Mouse (Mus musculus) lung, postnatal 0 days (tissue): Measurements from ENCODE around the gene Frmd8. TPM values are rescaled to one million over a fixed set of nuclear protein-coding genes. Genes with fewer than 3 reads are reported as not detected.

Source experiments
- ATAC-seq: fragments of 200-750 bp; cut with Nextera tagmentation; 2 replicates; pipeline ENCODE4 v1.8.0; 2017; ENCODE audit warnings: moderate library complexity
- DNase-seq: peaks from one replicate; pipeline ENCODE4 v3.0.0-alpha.2; 2016; ENCODE audit warnings: low spot score
- H3K27ac ChIP-seq: fragments of 300-500 bp; sonication (generic); 2 replicates; pipeline ENCODE4 v1.5.1; 2014; ENCODE audit warnings: antibody characterized with exemption, mild to moderate bottlenecking, low read length, mixed read lengths
- H3K27me3 ChIP-seq: fragments of 300-500 bp; sonication (generic); replicated peaks from 2 replicates; pipeline ENCODE4 v1.6.1; 2014; ENCODE audit warnings: low read length, mixed read lengths; ENCODE audit not compliant: insufficient read depth
- H3K36me3 ChIP-seq: fragments of 300-500 bp; sonication (generic); 2 replicates; pipeline ENCODE4 v1.6.1; 2014; ENCODE audit warnings: low read length, mixed read lengths; ENCODE audit not compliant: insufficient read depth
- H3K4me1 ChIP-seq: fragments of 300-500 bp; sonication (generic); 2 replicates; pipeline ENCODE4 v1.6.1; 2014; ENCODE audit warnings: antibody characterized with exemption, low read depth, low read length, mixed read lengths; ENCODE audit not compliant: insufficient read depth
- H3K4me2 ChIP-seq: fragments of 300-500 bp; sonication (generic); replicated peaks from 2 replicates; pipeline ENCODE4 v1.6.1; 2014; ENCODE audit warnings: low read depth, mild to moderate bottlenecking, low read length, moderate library complexity, mixed read lengths
- H3K4me3 ChIP-seq: fragments of 300-500 bp; sonication (generic); 2 replicates; pipeline ENCODE4 v1.5.1; 2014; ENCODE audit warnings: low read depth, low read length
- H3K9ac ChIP-seq: fragments of 300-500 bp; sonication (generic); replicated peaks from 2 replicates; pipeline ENCODE4 v1.6.1; 2014; ENCODE audit warnings: low read depth, mild to moderate bottlenecking
- H3K9me3 ChIP-seq: fragments of 300-500 bp; sonication (generic); 2 replicates; pipeline ENCODE4 v1.6.1; 2016; ENCODE audit warnings: low read length, mixed read lengths
- CTCF ChIP-seq: IDR thresholded peaks from 2 replicates; pipeline ENCODE4 v1.5.1; 2016; ENCODE audit warnings: antibody characterized with exemption, mild to moderate bottlenecking
- EP300 ChIP-seq: IDR thresholded peaks from 2 replicates; pipeline ENCODE4 v1.6.1; 2016; ENCODE audit warnings: antibody characterized with exemption, mild to moderate bottlenecking, control low read depth
- WGBS: fragments of 180-500 bp; shearing (Covaris S2); extraction: QIAGEN DNeasy Blood & Tissue Kit; methylation state at CpG from one replicate; pipeline ENCODE4 v1.1.7; 2014; 5-methylcytosine and 5-hydroxymethylcytosine counted together
- polyA plus RNA-seq: library from polyadenylated mRNA; unstranded; fragments of >200 nt; fragmentation: Nextera tagmentation; extraction: Ambion mirVana; gene quantifications from 2 replicates; pipeline ENCODE4 v1.2.1, GENCODE M21; 2015

Frmd8 gene
- polyA plus RNA-seq, 1 experiment from 2014 or later: 35.1 TPM

DNA sequence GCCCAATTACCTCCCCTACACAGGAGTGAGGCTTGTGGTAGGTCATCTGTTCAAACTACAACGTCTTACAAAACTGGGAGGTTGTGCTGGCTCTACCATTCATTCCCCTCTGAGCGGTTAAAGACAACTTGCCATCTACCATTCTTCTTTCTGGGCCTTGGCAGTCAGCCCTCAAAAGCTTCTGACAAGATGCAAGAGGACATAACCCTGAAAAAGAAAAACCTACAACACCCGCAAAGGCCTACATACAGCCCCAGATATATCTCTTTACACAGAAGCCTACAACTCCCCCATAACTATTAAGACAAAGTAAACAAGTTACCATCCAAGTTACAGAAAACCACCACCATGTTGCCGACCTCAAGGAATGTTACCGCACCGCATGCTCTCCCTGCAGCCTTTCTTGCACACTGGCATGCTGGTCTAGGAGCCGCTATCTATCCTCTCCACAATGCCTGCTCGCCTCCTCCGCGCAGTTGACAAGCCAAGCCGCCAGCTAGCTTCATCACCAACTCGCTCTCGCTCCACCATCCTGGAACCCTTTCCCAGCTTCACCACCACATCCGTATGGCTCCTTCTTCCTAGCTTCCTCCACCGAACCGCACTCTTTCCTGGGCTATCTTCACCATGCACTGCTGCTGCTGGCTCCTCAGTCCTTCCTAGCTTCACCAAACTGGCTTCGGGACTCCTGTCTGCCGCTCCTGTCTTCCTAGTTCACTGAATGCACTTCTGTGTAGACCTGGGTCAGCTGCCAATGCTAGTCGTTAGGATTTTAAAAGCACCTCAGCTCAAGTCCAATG lies 74.2 kb downstream of the Frmd8 start:
- TF ChIP-seq CTCF: no peak
- TF ChIP-seq EP300: no peak
- peaks cover 21% of the 10 kb centered on the region; the same call in 1 of the 2 replicates for H3K36me3 ChIP-seq
- no peak for ATAC-seq
- peaks cover 20% of the 10 kb centered on the region for H3K4me1 ChIP-seq
- peak overlapping the region; percentile 99 for H3K27ac ChIP-seq
- H3K27me3 ChIP-seq: no peaks in the 10 kb centered on the region
- H3K4me3 ChIP-seq: peak overlapping the region; percentile 71
- peak; percentile 57 for DNase-seq
- H3K9me3 ChIP-seq: no peaks in the 10 kb centered on the region
- H3K9ac ChIP-seq: peak overlapping the region; percentile 98
- WGBS: under 1% methylated on average over 19 of the region's 19 CpGs
- H3K4me2 ChIP-seq: peak overlapping the region; percentile 85

DNA sequence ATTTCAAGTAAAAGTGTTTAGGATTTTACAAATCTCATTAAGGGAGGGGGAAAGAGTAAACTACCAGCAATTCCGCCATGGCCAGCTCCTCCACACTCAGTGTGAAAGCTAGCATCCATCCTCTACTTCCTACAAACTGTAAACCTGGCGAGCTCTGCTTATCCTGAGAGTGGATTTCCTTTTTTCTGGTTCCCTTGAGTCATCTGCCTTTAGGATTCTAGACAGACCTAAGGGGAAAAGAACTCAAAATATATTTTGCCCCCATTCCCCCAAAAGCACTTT lies 74.8 kb downstream of the Frmd8 start:
- H3K9ac ChIP-seq: peak overlapping the region; percentile 98
- no peak for TF ChIP-seq EP300
- no peak for TF ChIP-seq CTCF
- no peaks in the 10 kb centered on the region for H3K9me3 ChIP-seq
- ATAC-seq (no peak), DNase-seq (no peak)
- peaks cover 26% of the 10 kb centered on the region; the same call in 1 of the 2 replicates for H3K36me3 ChIP-seq
- H3K27ac ChIP-seq: peak overlapping the region; percentile 99
- peaks cover 17% of the 10 kb centered on the region for H3K4me1 ChIP-seq
- peak overlapping the region; percentile 85 for H3K4me2 ChIP-seq
- 2% methylated on average over 2 of the region's 2 CpGs for WGBS
- peak overlapping the region; percentile 71 for H3K4me3 ChIP-seq
- H3K27me3 ChIP-seq: no peaks in the 10 kb centered on the region

Other genes with a start within 250 kb of the Frmd8 start
- gene Rela, start 237.8 kb downstream of the Frmd8 start, polyA plus RNA-seq: 50.1 and 51.5 TPM in 2 replicates
- gene Sipa1, start 211.6 kb downstream of the Frmd8 start, polyA plus RNA-seq: 32.6 and 38.2 TPM in 2 replicates
- 36.8 and 36.9 TPM in 2 replicates for gene Map3k11, start 186.5 kb downstream of the Frmd8 start, polyA plus RNA-seq
- 11.3 and 12.9 TPM in 2 replicates for gene Pcnx3, start 186.4 kb downstream of the Frmd8 start, polyA plus RNA-seq
- 0.87 and 1.3 TPM in 2 replicates for gene Kcnk7, start 170.9 kb downstream of the Frmd8 start, polyA plus RNA-seq
- 19.3 and 21.6 TPM in 2 replicates for gene Ehbp1l1, start 149.0 kb downstream of the Frmd8 start, polyA plus RNA-seq
- gene Fam89b, start 145.6 kb downstream of the Frmd8 start, polyA plus RNA-seq: 120 and 126 TPM in 2 replicates
- 51.9 and 59.6 TPM in 2 replicates for gene Ltbp3, start 134.4 kb downstream of the Frmd8 start, polyA plus RNA-seq
- 64.6 TPM in 2 replicates for gene Scyl1, start 103.9 kb downstream of the Frmd8 start, polyA plus RNA-seq
- gene Slc25a45, start 2.5 kb upstream of the Frmd8 start, polyA plus RNA-seq: 8.4 and 10.2 TPM in 2 replicates
- 1.3 and 1.5 TPM in 2 replicates for gene Tigd3, start 18.9 kb upstream of the Frmd8 start, polyA plus RNA-seq
- 77.7 and 78.0 TPM in 2 replicates for gene Dpf2, start 37.7 kb upstream of the Frmd8 start, polyA plus RNA-seq
- gene Cdc42ep2, start 49.5 kb upstream of the Frmd8 start, polyA plus RNA-seq: 21.3 and 23.2 TPM in 2 replicates
- 16.6 and 20.7 TPM in 2 replicates for gene Pola2, start 88.9 kb upstream of the Frmd8 start, polyA plus RNA-seq
- gene Slc22a20, start 110.9 kb upstream of the Frmd8 start, polyA plus RNA-seq: not detected in 2 replicates
- gene Capn1, start 140.6 kb upstream of the Frmd8 start, polyA plus RNA-seq: 11.9 and 14.3 TPM in 2 replicates
- gene Syvn1, start 171.3 kb upstream of the Frmd8 start, polyA plus RNA-seq: 16.3 and 18.7 TPM in 2 replicates
- gene Mrpl49, start 182.5 kb upstream of the Frmd8 start, polyA plus RNA-seq: 36.7 and 37.6 TPM in 2 replicates
- gene Fau, start 182.6 kb upstream of the Frmd8 start, polyA plus RNA-seq: 784 and 827 TPM in 2 replicates
- 31.2 and 33.9 TPM in 2 replicates for gene Znhit2, start 185.9 kb upstream of the Frmd8 start, polyA plus RNA-seq
- gene Tm7sf2, start 193.1 kb upstream of the Frmd8 start, polyA plus RNA-seq: 8.1 and 9.5 TPM in 2 replicates
- 48.7 and 52.7 TPM in 2 replicates for gene Vps51, start 202.0 kb upstream of the Frmd8 start, polyA plus RNA-seq
- not detected in 2 replicates for gene Tmem262, start 204.8 kb upstream of the Frmd8 start, polyA plus RNA-seq
- gene Gm28374, start 207.0 kb upstream of the Frmd8 start, polyA plus RNA-seq: 0.35 and 0.62 TPM in 2 replicates
- gene Zfpl1, start 209.7 kb upstream of the Frmd8 start, polyA plus RNA-seq: 53.5 and 57.8 TPM in 2 replicates
- gene Cdca5, start 209.7 kb upstream of the Frmd8 start, polyA plus RNA-seq: 2.8 TPM in 2 replicates
- gene AC131692.1, start 219.1 kb upstream of the Frmd8 start, polyA plus RNA-seq: not detected in 2 replicates
- gene Naaladl1, start 230.5 kb upstream of the Frmd8 start, polyA plus RNA-seq: 0.14 TPM in 1 of 2 replicates, not detected in the other
- gene Sac3d1, start 243.4 kb upstream of the Frmd8 start, polyA plus RNA-seq: 22.3 and 24.5 TPM in 2 replicates